Mouse (Mus musculus) lung, postnatal 36 days (tissue): ENCODE measurements around the gene Lhx8.

Experiments used
- DNase-seq: peaks from one replicate; pipeline ENCODE4 v3.0.0; 2022; ENCODE audit warnings: mixed read lengths

Gene Lhx8

DNA sequence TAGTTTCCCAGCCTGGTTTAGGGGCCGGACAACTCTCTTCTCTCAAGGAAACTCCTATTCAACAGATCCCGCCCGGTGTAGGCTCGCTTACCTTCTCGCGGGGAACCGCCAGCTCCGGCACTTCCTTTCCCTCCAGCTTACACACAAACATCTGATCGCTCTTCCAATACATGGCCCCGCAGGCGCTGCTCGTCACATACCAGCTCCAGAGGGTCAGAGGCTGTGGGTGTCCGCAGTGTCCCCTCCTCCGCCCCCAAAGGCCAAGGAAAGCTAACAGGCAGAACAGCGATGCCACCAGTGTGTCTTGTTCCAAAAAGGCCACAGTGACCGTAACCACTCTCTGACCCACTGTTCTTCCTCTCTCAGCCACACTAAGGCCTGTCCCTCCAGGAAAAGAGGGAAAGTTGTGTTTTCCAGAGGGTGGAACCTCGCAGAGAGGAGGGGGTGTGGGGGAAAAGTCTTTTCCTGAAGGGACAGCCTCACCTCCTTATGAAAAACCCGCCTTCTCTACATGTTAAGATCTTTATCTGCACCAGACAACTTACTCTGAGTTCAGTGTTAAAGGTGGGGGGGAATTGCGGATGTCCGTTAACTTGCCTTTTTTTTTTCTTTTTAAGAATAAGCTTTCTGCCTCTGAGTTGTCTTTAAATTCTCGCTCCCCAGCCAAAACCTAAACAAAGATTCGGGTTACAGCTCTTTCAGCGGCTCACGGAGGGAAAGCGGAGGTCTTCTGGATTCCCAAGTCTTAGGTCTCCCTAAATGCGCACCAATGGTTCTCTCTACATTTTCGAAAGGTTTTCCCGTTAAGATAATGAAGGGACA lies at the start of gene Lhx8:
Lhx8 (minus strand) TSS at position 479 of the 822 bp plus-strand sequence.
- peak; percentile 9 for DNase-seq

DNA sequence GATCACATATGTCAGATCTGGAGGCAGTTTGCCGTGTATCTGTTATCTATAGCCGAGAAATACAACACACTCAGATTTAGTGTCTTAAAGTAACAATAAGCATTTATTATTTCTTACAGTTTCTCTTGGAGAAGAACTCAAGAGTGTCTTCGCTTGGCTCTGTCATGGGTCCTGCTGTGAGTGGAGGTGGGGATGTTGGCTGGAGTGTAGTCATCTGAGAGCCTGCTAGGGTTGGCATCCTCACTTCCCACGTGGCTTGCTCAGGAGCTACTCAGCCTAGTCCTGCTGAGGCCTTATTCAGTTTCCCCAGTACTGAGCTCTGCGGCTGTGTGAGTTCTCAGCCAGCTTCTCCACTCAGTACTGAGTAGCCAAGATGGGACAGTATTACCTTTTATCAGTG lies 43.1 kb upstream of the Lhx8 start:
- no peak for DNase-seq

DNA sequence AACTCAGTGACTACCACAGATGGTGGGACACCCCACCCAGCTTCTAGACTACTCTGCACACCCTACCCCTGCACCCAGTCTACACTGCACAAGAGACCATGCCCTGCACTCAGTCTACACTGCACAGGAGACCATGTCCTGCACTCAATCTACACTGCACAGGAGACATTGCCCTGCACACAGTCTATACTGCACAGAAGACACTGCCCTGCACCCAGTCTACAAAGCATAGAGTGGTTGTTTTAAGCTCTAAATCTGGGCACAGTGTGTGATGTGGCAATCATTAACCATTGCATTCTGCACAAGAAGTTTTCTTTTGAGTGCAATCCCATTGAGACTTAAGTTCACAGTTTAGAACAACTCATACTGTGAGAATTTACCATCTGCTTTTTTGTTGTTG lies 42.2 kb upstream of the Lhx8 start:
- DNase-seq = no peak

DNA sequence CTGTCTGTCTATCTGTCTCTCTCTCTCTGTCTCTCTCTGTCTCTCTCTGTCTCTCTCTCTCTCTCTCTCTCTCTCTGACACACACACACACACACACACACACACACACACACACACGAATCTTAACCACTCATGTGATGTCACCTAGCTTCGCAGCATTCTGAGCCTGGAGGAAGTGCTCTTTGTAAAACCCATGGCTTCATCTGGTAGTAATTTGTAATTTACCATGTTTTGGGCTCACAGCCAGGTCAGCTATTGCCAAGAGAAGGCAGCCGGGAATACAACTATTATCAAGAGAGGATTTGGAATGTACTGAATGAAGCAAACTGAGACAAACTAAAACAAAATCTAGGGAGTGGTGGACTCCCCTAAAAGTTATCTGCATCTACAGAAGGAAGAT lies 36.9 kb upstream of the Lhx8 start:
- peak; percentile 1 for DNase-seq

DNA sequence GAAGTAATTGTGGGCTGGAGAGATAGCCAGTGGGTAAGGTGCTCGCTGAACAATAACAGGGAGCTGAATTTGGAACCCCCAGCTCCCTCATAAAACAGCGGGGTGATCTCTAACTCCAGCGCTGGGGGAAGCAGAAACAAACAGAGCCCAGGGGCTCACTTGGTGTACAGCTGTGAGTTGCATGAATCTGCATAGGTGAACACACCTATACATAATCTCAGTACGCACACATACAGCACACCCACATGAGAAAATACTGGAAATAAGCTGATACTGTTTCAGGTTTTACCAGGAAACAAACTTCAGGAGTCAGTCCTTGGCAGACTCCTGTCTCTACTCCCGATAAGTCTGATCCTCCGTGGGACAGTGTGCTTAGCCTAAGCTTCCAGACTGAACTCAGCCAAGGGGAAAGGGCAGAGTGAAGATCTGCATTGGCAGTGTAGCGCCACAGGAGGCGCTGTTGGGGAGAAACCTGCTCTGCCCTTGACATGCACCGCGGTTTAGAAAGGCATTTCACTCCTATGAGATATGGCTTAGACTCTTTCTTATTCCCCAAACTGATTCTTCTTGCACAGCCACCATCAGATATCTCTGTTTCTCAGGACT lies 34.2 kb upstream of the Lhx8 start:
- peak; percentile 1 for DNase-seq

DNA sequence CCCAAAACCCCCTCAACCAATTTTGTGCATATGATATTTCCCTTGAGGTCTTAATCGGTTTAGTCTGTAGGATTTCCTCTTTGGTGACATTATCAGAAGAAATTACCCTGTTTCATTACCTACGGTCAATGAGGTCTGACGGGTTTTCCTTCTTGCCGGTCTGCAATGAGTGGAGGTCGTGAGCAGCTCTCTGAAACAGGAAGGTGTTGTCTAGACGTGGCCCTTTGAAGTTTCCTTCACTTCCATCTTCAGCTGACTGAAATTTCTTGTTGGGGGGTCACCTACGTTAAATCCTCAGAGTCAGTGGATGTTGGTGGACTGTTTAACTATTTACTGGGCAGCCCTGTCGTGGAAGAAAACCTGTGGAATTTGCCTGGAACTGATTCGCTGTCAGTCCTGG lies 33.0 kb upstream of the Lhx8 start:
- no peak for DNase-seq

DNA sequence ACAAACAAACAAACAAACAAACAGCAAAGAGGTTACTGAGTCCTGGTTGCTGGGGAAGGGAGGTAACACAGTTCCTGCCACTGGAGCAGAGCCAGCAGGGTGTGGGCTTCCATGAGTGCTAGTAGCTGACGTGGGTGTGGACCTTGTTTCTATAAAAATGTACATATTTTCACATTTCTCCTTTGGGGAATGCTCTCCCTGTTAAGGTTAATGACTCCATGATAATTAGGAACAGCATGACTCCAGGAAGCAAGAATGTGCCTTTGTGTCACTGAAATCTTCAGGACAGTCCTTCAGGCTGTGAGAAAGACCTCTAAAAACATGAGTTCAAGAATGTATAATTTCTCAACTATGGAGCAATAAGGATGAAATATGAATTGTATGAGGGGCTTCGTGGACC lies 28.8 kb upstream of the Lhx8 start:
- DNase-seq = no peak

DNA sequence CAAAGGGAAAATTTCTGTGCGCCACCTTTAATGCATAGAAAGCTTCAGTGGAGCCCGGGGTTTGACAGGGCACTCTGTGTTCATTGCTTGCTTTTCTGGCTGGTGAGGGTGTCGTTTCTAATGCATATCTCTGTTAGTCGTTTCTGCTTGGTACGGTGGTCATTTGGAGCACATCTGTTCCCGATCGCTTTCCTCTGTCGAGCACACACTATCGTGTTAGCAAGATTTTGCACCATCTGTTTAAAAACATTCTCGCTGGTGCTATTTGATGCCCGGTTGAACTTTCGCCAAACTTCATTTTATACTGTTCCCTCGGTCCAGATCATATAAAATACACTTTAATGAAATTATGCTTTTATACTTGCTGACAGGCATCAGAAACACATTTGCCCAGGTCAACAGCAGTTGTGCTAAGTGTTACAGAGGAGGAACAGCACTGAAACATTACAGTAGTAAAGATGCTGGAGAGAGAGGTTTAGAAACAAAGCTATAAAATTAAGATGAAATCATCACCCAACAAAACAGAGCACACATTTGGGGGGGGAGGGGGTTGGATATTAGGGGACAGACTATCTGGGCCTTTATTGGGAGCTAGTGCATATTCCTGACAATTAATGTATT lies 9.9 kb upstream of the Lhx8 start:
- no peak for DNase-seq

DNA sequence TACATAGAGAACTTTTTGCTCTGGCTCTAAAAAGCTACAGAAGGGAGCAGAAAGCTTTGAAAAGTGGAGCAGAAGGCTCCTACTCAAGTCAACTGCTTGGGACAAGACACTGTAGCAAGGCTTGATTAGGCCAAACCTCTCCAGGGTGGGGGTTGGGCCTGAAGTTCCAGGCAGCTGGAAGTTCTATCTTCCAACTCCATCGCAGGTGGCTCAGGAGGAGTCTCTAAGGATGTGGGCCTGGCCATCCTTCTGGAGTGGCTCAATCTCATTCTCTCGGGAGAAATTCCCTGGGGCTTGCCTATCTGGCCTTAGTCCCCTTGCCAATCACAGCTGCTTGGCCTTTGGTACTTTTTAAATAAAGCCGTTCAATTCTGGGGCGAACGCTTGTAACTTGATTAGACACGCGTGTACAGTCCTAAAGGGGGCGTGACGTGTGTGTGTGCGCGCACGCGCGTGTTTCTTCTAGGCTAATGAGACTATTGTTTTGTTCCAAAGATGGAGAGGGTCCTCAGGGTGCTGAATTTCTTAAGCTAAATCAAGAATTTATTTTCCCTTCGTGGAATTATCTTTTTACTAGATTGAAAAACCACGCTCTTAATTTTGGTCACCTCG lies 9.3 kb upstream of the Lhx8 start:
- DNase-seq = no peak

DNA sequence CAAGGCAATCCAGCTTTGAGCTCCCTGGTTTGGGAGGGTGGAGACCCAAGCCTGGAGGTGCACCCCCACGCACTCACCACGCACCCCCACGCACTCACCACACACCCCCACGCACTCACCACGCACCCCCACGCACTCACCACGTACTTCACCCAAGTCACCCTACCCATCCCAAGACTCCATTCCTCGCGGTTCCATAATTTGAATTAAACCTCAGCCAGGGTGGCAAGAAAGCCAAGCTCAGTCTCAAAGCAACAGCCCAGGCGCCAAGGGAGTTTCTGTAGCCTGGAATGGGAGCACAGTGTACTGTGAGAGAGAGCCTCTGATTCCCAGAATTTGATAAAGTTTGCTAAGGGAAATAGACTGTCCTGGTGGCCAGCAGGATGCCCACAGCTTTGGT lies 4.3 kb upstream of the Lhx8 start:
- DNase-seq = no peak

DNA sequence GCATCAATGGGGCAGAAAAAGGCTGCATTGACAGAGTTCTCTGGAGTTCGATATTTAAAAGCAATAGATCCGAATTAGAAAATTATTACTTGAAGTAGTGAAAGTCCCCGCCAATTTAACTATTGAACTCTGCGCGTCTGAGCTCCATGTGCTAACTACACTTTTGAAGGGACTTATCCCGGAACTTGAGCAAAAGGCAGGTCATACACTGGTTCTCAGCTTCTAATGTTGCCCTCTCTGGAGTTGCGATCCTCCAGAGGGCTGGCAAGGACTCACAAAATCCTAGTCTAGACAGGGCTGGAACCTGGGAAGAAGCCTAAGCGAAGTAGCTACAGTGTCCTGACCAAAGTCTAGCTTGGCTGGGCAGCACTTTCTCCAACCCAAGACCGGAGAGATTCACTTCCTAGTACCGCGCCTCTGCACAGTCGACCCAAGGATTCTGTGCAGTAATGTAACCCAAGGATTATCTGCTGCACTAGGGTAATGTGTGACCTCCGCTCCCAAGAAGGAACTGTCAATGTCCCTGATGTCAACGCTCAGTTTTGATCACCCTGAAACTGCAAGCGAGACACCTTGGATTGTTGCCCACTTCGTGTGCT lies 3.0 kb upstream of the Lhx8 start:
- no peak for DNase-seq

DNA sequence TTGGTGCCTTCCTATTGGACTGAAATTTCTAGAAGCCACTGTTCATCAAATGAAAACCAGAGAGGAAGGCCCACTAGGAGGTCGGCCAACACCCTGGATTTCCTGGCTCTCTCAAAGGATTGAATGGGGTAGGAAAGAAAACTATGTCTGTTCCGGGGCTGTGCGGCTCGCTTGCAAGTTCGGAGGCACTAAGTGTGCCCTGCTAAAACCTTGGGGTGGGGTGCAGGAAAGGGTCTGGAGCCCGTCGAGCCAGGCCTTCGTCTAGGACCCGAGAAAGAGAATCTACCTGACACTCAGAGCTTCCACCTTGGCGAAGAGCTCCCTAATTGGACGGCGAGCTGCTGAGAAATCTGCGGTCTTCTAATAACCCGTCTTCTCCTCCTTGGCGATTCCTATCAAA lies 2.5 kb upstream of the Lhx8 start:
- no peak for DNase-seq

DNA sequence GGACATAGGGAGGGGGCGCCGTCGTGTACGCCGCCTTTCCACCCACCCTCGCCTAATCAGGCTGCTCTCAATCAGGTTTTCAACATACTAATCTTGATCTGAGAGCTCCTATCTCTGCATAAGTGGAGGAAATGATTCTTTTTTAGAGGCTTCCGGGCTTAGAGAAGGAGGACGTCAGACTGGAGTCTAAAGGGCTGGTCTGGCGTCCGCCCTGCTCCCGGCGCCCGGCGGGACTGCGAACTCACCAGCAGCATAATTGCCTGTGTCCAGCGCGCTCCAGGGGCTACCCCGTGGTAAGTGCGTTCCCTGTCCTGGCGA lies 1.7 kb upstream of the Lhx8 start:
- DNase-seq = no peak

DNA sequence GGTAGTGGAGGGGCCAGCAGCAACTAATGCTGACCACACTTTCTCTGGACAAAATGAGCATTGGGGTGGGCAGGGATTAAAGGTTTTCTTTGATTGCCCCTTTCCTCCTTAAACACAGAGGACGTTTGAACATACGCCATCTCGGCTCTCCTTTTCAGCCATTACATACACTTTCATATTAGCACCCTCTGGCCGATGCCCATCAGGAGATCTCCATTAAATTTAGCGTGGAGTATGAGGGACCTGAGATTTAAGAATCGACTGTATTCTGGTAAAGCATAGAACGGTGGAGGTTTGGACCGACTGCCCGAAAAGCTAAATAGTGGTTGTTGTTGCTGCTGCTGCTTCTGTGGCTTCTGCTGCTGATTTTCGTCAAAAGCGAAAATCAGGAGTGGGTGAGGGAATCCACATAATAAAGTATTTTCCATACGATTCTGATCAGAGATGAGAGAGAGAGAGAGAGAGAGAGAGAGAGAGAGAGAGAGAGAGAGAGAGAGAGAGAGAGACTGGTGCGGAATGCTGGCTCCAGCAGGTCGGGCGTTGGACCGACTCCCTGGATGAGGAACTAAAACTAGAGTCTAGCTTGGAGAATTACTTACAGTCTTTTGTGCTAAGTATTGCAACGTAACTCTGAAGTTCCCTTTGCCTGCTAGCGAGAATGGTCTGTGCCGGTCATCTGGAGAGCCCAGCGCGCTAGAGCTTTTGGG lies 1.2 kb upstream of the Lhx8 start:
- no peak for DNase-seq

DNA sequence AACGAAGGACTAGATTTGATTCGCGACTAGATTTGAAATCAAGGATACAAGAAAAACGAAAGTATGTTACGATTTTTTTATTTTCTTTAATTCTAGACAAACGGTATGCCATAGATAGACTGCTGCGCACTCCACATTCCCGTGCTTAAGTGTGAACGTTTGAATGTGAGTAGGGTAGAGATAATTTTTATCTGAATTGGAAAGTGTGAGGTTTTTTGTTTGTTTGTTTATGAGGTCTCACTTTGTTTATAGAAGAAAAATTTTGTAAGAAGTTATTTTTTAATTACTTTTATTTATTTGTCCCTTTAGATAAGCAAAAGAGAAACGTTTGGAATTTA lies 513 bp upstream of the Lhx8 start:
- DNase-seq = no peak

DNA sequence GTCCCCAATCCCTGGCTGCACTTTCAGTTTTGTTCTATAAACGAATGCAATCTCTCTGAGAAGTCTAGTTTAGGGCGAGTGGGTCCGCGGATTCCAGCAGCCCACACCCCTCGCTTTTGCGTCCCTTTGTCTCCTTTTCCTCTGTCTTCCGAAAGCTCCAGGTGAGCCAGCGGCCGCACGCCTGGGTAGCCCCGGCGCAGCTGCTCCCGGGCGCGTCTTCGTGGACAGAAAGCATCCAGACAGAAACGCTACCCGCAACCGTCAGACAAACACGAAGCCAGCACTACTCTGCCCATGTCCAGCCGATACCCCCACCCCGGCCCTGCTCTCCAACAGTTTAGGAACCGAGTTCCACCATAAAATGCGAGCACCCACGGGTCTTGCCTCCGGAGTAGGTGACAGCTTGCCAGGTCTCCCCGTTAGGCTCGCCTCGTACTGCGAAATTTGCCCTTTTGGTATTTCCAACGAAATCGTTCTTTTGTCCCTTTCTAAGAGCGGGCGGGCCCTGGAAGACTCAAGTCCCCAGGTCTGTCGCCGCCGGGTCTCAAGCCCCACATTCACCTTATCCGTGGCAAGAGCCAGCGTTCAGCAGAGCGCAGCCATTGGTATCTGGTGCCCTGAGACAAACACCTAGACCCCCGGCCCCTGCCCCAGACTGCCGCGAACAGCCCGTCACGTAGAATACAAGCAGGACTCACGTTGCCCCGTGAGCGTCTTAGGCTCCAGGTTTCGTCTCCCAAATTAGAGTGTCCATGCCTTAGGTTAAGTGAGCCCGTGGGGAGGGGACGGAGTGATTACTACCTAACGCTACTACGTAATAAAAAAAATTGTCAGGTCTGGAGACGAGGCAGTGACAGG lies 907 bp downstream of the Lhx8 start:
- DNase-seq = peak; percentile 7

DNA sequence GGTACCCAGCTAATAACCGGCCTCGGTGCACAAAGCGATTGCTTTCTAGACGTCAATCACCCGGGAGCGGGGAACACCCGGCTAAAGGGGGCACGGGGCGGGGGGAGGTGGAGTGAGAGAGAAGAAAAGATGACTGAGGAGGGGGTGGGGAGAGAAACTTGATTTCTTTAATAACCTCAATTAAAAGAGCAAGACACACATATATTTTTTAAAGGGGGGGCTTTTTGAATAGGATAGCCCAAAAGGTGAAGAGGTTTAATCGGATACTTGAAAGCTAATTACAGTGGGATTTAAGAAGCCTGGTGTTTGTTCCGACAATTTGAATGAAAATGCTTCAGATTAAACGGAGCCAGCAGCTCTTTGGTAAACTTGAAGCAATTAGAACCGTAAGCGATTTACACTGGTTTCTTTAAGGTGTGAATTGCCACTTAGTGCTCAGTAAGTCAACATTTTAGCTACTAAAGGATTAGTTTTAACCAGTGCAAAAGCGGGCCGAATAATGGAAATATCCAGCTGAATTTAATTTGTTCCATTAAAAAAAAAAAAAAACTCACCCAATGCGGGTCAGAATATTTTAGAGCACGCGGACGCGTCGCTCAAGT lies 1.6 kb downstream of the Lhx8 start:
- no peak for DNase-seq

DNA sequence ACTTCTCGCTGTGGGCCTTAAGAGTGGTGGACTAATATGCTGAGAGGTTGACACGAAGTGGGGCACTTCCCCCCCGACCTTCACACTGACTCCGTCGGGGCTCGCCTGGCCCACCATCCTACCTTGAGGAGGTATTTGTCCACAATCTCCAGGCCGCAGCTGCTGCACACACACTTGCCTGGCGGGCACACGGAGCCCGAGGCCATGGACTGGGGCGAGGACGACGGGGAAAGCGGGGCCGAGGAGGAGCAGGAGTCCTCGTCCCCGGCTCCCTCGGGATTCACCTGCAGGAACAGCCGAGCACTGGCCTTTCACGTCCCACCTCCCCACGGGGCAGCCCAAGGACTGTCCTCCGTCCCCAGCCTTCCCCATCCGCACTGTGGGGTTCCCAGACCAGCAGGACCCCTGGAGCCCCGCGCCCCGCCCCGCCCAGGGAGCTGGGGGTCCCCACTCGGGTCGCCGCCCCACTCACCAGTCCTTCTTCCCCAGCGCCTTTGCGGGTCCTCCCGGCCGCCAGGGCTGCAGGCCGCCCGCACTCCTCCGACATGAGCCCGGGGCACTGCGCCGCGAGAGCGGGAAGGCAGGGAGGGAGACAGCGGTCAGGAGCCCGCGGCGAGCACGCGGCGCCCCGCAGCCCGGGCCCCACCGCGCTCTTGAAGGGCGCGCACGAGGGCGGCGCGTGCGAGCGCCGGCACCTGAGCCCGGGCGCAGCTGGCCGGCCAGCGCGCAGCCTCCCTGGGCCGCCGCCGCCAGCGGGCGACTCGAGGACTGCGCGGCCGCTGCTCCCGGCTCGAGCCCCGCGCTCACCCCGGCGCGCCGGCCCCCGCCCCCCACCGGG lies 2.4 kb downstream of the Lhx8 start:
- DNase-seq = no peak

DNA sequence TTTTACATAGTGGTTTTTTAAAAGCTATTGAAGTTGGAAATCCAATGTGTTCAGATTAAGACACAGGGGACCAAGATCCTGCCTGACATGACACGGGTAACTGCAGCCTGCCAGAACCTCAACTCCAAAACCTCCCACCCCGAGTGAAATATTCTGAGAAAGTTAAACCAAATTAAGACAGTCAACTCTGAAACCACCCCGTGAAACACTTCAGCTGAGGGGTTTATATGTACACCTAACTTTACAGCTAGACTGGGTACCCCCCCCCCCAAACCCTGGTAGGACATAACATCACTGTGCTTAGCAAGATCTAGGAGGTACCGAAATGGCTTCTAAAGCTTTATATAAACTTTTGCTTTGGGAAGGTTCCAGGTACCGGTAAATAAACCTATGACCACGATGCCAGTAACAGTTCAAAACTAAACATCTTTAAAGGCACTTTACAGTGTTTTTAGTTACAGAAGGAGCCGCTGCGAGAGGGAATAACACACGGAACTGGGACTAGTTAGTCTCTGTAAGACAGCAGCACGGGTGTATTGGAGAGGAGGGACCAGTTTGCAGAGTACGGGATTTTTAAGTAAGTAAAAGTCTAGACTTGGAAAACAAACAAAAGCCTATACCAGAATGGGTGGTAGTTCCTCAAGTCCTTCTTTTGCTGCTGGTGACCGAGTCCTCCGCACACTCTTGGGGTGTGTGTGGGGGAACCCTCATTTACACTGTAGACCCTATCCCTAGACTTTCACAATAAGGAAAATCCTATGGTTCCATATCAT lies 3.2 kb downstream of the Lhx8 start:
- DNase-seq = no peak
